Mouse (Mus musculus): ENCODE measurements around the gene Srms.

Gene Srms

DNA sequence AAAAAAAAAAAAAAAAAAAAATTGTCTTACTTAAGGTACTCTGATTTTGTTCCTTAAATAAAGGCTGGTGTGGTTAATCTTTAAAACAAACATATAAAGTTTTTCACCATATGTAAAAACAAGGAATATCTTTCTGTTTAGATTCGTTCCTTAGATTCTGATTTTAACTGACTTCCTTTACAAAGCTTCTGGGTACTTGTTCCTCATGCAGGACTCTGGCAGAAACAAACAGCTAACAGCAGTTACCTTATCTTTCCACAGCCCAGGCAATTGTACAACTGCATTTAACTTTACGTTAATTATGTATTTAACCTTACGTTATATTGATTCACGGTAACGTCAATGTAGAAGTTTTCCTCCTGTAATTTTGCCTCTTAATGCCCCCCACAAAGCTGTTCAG, 46.5 kb downstream of the Srms start:
- no peak for DNase-seq (ENCODE audit: low read depth, low spot score)

DNA sequence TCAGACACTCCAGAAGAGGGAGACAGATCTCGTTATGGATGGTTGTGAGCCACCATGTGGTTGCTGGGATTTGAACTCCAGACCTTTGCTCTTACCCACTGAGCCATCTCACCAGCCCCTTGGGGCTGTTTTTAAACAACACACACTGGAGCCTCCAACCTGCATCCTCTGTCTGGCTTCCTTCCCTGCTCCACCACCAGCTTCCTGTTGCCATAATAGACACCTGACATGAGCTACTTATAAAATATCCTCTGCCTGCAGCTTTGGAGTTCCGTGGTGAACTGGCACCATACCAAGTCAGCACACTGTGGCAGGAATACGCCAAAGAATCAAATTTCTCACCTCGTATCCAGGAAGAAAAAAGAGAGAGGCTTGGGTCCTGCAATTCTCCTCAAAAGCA, 52.2 kb downstream of the Srms start:
- DNase-seq (ENCODE audit: low read depth, low spot score): no peak

DNA sequence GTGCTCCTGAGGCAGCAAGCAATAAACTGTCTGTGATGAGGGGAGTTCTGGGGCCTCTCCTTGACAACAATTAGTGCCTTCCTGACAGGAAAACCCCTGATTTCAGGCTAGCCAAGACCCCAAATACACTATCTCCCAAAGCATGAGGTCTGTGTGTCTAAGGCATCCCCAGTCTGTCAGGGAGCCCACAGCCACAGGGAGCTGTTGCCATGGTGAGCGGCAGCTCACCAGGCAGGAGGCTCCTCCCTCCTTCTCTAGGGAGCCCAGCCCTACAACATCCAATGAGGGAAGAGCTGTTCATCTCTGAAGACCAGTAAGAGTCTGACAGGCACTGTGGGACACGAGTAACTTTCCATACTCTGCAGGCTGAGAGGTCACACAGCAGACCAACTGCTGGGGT, 53.2 kb downstream of the Srms start:
- no peak for DNase-seq (ENCODE audit: low read depth, low spot score)

DNA sequence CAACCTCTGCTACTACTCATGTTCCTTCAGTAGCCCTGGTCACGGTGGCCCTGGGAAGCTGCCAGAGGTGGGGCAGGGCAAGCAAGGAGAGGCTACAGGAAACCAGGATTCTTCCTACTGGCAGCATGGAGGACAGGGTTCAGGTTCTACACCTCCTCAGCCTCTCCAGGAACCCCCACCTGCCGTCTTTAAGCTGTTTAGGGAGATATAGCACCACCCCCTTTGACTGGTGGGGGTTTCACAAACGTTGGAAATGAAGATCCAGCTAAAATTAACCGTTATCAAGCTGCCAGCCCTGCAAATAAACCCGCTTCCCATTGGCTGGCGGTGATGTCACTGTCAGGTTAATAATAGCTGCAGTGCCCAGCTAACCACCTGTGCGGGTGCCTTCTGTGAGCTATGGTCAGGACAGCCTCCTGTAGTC, 53.9 kb downstream of the Srms start:
- peak; percentile 18 for DNase-seq (ENCODE audit: low read depth, low spot score)

DNA sequence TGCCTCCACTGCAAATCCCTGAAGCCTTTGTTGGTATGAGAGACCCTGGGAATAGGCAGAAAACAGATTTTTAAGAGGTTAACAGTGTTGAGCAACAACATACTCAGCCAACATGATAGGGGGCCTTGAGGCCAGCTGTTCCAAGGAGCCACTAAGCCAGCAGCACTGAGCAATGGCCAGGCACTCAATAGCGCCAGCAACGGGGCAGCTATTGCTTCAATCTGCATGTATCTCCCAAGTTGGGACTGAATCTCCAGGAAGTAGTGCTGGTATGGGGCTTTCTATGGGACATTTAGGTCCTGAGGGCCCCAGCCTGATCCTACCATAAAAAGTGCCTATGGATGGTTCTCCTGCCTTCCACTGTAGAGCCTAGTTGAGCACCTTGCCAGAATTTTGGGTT, 54.5 kb downstream of the Srms start:
- no peak for DNase-seq (ENCODE audit: low read depth, low spot score)

DNA sequence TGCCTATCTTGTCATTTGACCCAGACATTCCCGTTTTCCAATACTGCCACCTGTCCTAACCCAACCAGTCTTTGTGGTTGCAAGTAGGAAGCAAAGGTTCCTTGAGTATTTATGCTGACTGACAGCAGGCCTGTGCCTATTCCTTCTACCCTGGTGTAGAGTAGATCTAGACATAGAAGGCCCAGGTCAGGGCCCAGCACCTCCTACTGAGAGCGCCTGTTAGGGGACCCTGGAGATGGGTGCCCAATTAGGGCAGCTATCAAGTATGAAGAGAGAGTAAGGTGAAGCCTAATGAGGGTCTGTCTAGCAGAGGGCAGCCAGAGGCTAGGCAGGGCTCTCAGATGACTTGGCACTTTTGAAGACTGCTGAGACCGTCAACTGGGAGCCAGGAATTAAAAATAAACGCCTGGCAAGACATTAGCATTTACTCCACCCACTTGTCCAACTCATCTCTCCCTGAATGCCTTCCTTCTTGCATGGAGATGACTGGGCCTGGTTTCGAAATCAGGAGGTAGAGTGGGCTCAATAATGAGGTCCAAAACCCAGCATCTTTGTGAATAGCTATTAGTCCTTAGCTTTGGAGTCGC, 55.2 kb downstream of the Srms start:
- no peak for DNase-seq (ENCODE audit: low read depth, low spot score)

DNA sequence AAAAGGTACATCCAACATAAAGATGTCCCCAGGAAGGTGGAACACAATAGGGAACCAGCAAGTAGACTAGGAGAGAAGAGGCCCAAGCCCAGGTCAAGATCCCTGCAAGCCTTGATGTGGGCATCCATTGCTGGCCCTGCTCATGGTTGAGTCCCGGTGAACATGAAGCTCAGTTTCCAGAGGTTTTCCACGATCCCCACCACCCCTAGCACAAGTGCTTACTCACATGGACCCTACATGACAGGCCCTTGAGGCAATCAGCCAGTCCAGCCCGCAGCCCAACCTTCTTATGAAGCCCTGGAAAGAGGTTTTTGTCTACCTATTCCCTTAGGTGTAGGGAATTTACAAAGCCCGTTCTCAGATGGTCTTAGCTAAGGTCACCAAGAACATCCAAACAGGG, 55.8 kb downstream of the Srms start:
- no peak for DNase-seq (ENCODE audit: low read depth, low spot score)

DNA sequence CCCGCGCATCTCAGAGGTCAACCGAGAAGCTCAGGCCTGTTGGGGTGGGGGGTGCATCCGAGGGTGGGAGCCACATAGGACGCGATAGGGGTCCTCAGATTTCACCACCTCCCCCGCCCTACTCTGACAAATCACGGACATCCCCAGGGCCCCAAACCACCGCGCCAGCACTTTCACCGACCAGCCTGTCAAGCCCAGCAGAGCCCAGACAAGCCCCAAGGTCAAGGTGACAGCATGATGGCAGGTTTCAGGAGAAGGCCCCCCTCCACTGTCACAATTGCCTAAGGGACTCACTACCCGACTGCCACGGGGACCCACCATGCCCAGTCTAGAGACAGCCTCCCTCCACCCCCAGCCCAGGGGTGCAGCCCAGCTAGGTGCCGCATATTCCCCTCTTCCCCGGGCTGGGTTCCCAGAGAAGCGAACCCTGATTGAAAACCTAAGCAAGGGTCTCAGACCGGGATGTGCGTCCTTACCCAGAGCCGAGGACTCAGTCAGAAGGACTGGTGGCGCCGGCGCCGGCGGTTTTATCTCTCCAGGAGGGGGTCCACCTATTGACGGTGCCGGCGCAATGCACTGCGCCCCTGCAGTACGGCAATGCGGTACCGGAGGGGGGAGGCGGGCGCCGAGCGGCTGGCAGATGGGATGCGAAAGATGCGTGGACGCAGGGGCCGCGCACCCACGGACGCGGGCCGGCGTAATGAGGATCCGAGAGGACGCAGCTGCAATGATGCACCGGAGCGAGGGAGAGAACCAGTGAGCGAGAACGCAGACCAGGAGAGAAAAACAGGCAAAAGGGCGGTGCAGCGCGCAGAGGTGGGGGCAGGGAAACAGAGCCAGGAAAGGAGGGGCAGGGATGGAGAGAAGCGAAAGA, 56.5 kb downstream of the Srms start, which contains the start of gene Eef1a2:
Gene Eef1a2, minus strand, starts transcription at position 767 of the 874 bp plus-strand sequence.
- no peak for DNase-seq (ENCODE audit: low read depth, low spot score)

DNA sequence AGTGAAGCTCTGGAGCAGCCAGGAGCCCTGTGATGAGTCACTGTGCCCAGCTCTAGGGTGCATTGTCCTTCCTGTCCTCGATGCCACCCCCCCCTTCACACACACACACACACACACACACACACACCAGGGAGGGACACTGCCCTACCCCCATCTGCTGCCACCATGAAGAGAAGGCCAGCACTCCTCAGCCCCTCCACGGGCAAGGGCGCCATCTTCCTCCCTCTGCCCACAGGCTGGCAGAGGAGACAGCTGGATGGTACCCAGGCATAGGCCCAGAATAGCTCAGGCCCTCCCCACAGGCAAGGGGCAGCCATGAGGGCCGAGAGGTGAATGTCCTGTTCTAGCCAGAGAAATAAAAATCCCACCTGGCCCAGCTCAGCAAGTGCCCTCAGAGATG, 57.2 kb downstream of the Srms start:
- DNase-seq (ENCODE audit: low read depth, low spot score): no peak

Measured in A20 (cell line).